Mouse (Mus musculus) midbrain, embryonic 13.5 days (tissue): ENCODE data around the gene Ostm1. TPM values are rescaled to one million over a fixed set of nuclear protein-coding genes. Genes with fewer than 3 reads are reported as not detected.
A peak's percentile ranks its signal among the peaks of the same experiment; 100 is the strongest.

ENCODE experiments used
- ATAC-seq: fragments of 200-750 bp; cut with Nextera tagmentation; 2 replicates; pipeline ENCODE4 v1.8.0; 2017; ENCODE audit warnings: mild to moderate bottlenecking, moderate TSS enrichment, moderate library complexity
- H3K27ac ChIP-seq: fragments of 300-500 bp; sonication (generic); 2 replicates; pipeline ENCODE4 v1.5.1; 2015; ENCODE audit warnings: inconsistent platforms, mild to moderate bottlenecking, moderate library complexity
- H3K27me3 ChIP-seq: fragments of 300-500 bp; sonication (generic); 2 replicates; pipeline ENCODE4 v1.6.1; 2015; ENCODE audit warnings: mild to moderate bottlenecking, inconsistent platforms
- H3K36me3 ChIP-seq: fragments of 300-500 bp; sonication (generic); 2 replicates; pipeline ENCODE4 v1.6.1; 2015; ENCODE audit warnings: mild to moderate bottlenecking, inconsistent platforms
- H3K4me1 ChIP-seq: fragments of 300-500 bp; sonication (generic); replicated peaks from 2 replicates; pipeline ENCODE4 v1.6.1; 2015; ENCODE audit warnings: inconsistent platforms
- H3K4me2 ChIP-seq: fragments of 300-500 bp; sonication (generic); replicated peaks from 2 replicates; pipeline ENCODE4 v1.6.1; 2015; ENCODE audit warnings: moderate library complexity, mild to moderate bottlenecking, inconsistent platforms
- H3K4me3 ChIP-seq: fragments of 300-500 bp; sonication (generic); replicated peaks from 2 replicates; pipeline ENCODE4 v1.5.1; 2015; ENCODE audit warnings: mild to moderate bottlenecking, inconsistent platforms
- H3K9ac ChIP-seq: fragments of 300-500 bp; sonication (generic); replicated peaks from 2 replicates; pipeline ENCODE4 v1.6.1; 2015; ENCODE audit warnings: mild to moderate bottlenecking, inconsistent platforms
- H3K9me3 ChIP-seq: fragments of 300-500 bp; sonication (generic); 2 replicates; pipeline ENCODE4 v1.6.1; 2016; ENCODE audit warnings: mild to moderate bottlenecking, inconsistent platforms
- WGBS: fragments of 180-500 bp; shearing (Covaris S2); methylation state at CpG from one replicate; pipeline ENCODE4 v1.1.7; 2015; 5-methylcytosine and 5-hydroxymethylcytosine counted together
- polyA plus RNA-seq: library from polyadenylated mRNA; unstranded; fragments of >200 nt; fragmentation: Nextera tagmentation; extraction: Ambion mirVana; gene quantifications from 2 replicates; pipeline ENCODE4 v1.2.1, GENCODE M21; 2015

Ostm1 gene
- polyA plus RNA-seq, 1 experiment from 2014 or later: 37.4 TPM

GRCm38 (mm10) chr10:42692794-42693193 is 109.2 kb downstream of the Ostm1 start:
- H3K36me3 ChIP-seq: 0 out of 2 replicates have a peak, but pooled peaks cover 5% of the 10 kb centered on the region
- H3K27ac ChIP-seq: no peak overlapping the region
- no peaks in the 10 kb centered on the region; the same call in 1 of the 2 replicates for H3K27me3 ChIP-seq
- ATAC-seq: no peak
- H3K4me2 ChIP-seq: no peak overlapping the region
- no peak overlapping the region for H3K4me3 ChIP-seq
- no peak overlapping the region for H3K9ac ChIP-seq
- H3K9me3 ChIP-seq: no peaks in the 10 kb centered on the region
- peaks cover 12% of the 10 kb centered on the region for H3K4me1 ChIP-seq

- WGBS: 71% methylated on average over 2 of the region's 2 CpGs
- H3K27me3 ChIP-seq: no peaks in the 10 kb centered on the region; the same call in 1 of the 2 replicates
Observed at GRCm38 (mm10) chr10:42693482-42693881, 109.9 kb downstream of the Ostm1 start.

GRCm38 (mm10) chr10:42696361-42696760 is 112.7 kb downstream of the Ostm1 start:
- Histone ChIP-seq H3K9ac (no peak overlapping the region), H3K36me3 (peaks cover 23% of the 10 kb centered on the region), H3K9me3 (no peaks in the 10 kb centered on the region), H3K27ac (no peak overlapping the region), H3K4me2 (no peak overlapping the region), H3K4me3 (no peak overlapping the region), H3K27me3 (no peaks in the 10 kb centered on the region; the same call in 1 of the 2 replicates), H3K4me1 (no peaks in the 10 kb centered on the region)
- ATAC-seq: no peak
- 78% methylated on average over 13 of the region's 13 CpGs for WGBS

More at GRCm38 (mm10) chr10:42693482-42693881, 109.9 kb downstream of the Ostm1 start:
- no peak overlapping the region for H3K27ac ChIP-seq
- H3K4me1 ChIP-seq: peaks cover 12% of the 10 kb centered on the region
- no peak overlapping the region for H3K9ac ChIP-seq
- no peak overlapping the region for H3K4me3 ChIP-seq
- peaks cover 10% of the 10 kb centered on the region for H3K36me3 ChIP-seq
- H3K4me2 ChIP-seq: no peak overlapping the region
- ATAC-seq: no peak
- H3K9me3 ChIP-seq: no peaks in the 10 kb centered on the region

- H3K4me1 ChIP-seq: no peaks in the 10 kb centered on the region
- no peak for ATAC-seq
- H3K4me2 ChIP-seq: no peak overlapping the region
- peaks cover 26% of the 10 kb centered on the region for H3K36me3 ChIP-seq
- 35% methylated on average over 8 of the region's 8 CpGs for WGBS
- no peak overlapping the region for H3K4me3 ChIP-seq
- H3K9me3 ChIP-seq: no peaks in the 10 kb centered on the region
- no peak overlapping the region for H3K9ac ChIP-seq
- no peaks in the 10 kb centered on the region; the same call in 1 of the 2 replicates for H3K27me3 ChIP-seq
- H3K27ac ChIP-seq: no peak overlapping the region
Observed at GRCm38 (mm10) chr10:42697007-42697406, 113.4 kb downstream of the Ostm1 start.

DNA sequence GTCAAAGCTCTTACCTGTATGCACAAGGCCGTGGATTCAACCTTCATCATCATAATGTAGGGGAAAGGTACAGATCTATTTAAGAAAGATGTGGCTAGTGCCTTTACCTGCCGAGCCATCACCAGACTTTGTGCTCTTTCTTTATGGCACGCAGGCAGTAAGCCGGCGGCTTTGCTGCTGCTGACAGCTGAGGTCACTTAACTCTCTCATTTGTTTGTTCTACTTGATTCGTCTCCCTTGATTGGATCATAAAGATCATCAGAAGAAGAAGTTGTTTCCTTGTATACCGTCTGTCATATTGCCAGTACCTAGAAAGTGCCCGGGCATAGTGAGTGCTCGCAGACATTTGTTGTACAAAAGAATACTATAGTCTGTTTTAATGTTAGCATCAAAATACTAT is 114.8 kb downstream of the Ostm1 start:
- H3K4me3 ChIP-seq: no peak overlapping the region
- WGBS: 90% methylated on average over 9 of the region's 9 CpGs
- no peaks in the 10 kb centered on the region; the same call in 1 of the 2 replicates for H3K27me3 ChIP-seq
- H3K4me2 ChIP-seq: no peak overlapping the region
- H3K36me3 ChIP-seq: peaks cover 32% of the 10 kb centered on the region
- no peak for ATAC-seq
- H3K9me3 ChIP-seq: no peaks in the 10 kb centered on the region
- no peak overlapping the region for H3K9ac ChIP-seq
- no peaks in the 10 kb centered on the region for H3K4me1 ChIP-seq
- H3K27ac ChIP-seq: no peak overlapping the region

GRCm38 (mm10) chr10:42698994-42699393 is 115.4 kb downstream of the Ostm1 start:
- H3K27ac ChIP-seq: no peak overlapping the region
- ATAC-seq: no peak
- WGBS: 94% methylated on average over 8 of the region's 8 CpGs
- no peaks in the 10 kb centered on the region for H3K4me1 ChIP-seq
- H3K4me3 ChIP-seq: no peak overlapping the region
- no peaks in the 10 kb centered on the region; the same call in 1 of the 2 replicates for H3K27me3 ChIP-seq
- no peak overlapping the region for H3K4me2 ChIP-seq
- peaks cover 33% of the 10 kb centered on the region for H3K36me3 ChIP-seq
- no peak overlapping the region for H3K9ac ChIP-seq
- H3K9me3 ChIP-seq: no peaks in the 10 kb centered on the region

- Histone ChIP-seq H3K4me2 (no peak overlapping the region), H3K36me3 (peaks cover 41% of the 10 kb centered on the region), H3K27me3 (no peaks in the 10 kb centered on the region), H3K4me1 (no peaks in the 10 kb centered on the region), H3K9ac (no peak overlapping the region), H3K27ac (no peak overlapping the region), H3K4me3 (no peak overlapping the region), H3K9me3 (no peaks in the 10 kb centered on the region)
- ATAC-seq: no peak
- WGBS: 95% methylated on average over 2 of the region's 2 CpGs
Observed at GRCm38 (mm10) chr10:42702111-42702510, 118.5 kb downstream of the Ostm1 start.

DNA sequence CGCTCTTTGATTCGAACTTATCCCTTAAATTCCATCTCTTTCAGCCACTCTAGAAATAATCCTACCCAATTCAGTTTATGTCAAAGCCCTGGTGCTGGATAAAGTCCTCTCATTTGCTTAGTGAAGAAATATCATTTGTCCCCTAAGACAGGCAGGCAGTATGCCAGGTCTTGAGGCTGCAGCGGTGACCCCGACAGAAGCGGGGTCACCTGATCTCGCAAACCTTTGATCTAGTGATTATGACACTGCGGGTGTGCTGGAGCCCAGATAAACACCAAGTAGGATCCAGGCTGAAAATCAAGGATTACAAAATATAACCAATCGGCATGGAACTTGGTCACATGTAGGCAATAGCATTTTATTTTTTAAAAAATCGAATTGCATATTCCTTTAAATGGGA is 131.1 kb downstream of the Ostm1 start:
- H3K4me3 ChIP-seq: no peak overlapping the region
- peaks cover 9% of the 10 kb centered on the region for H3K27me3 ChIP-seq
- no peak overlapping the region for H3K9ac ChIP-seq
- H3K27ac ChIP-seq: no peak overlapping the region
- ATAC-seq: no peak
- H3K9me3 ChIP-seq: no peaks in the 10 kb centered on the region
- H3K4me2 ChIP-seq: no peak overlapping the region
- H3K36me3 ChIP-seq: no peaks in the 10 kb centered on the region
- WGBS: 13% methylated on average over 9 of the region's 9 CpGs
- peaks cover 17% of the 10 kb centered on the region for H3K4me1 ChIP-seq

GRCm38 (mm10) chr10:42715366-42716035 is 131.9 kb downstream of the Ostm1 start:
- 0 out of 2 replicates have a peak overlapping the region, but pooled peaks have one; percentile 28 for H3K9ac ChIP-seq
- WGBS: 15% methylated on average over 19 of the region's 19 CpGs

GRCm38 (mm10) chr10:42722116-42722515 is 138.5 kb downstream of the Ostm1 start:
- no peak for ATAC-seq
- no peak overlapping the region for H3K4me2 ChIP-seq
- no peak overlapping the region for H3K27ac ChIP-seq
- WGBS: 98% methylated on average over 5 of the region's 5 CpGs
- H3K4me1 ChIP-seq: no peaks in the 10 kb centered on the region
- no peaks in the 10 kb centered on the region for H3K9me3 ChIP-seq
- H3K36me3 ChIP-seq: no peaks in the 10 kb centered on the region
- no peak overlapping the region for H3K4me3 ChIP-seq
- H3K27me3 ChIP-seq: no peaks in the 10 kb centered on the region
- H3K9ac ChIP-seq: no peak overlapping the region

More at GRCm38 (mm10) chr10:42715366-42716035, 131.9 kb downstream of the Ostm1 start:
- Histone ChIP-seq H3K4me1 (peaks cover 17% of the 10 kb centered on the region), H3K9me3 (no peaks in the 10 kb centered on the region), H3K27me3 (peaks cover 9% of the 10 kb centered on the region), H3K4me3 (no peak overlapping the region), H3K27ac (no peak overlapping the region), H3K4me2 (peak overlapping the region; percentile 34), H3K36me3 (no peaks in the 10 kb centered on the region)
- no peak for ATAC-seq

GRCm38 (mm10) chr10:42723275-42724232 is 139.9 kb downstream of the Ostm1 start:
- Histone ChIP-seq H3K9me3 (no peaks in the 10 kb centered on the region), H3K4me2 (no peak overlapping the region), H3K27me3 (no peaks in the 10 kb centered on the region), H3K27ac (no peak overlapping the region), H3K9ac (no peak overlapping the region), H3K4me3 (no peak overlapping the region), H3K36me3 (no peaks in the 10 kb centered on the region), H3K4me1 (no peaks in the 10 kb centered on the region)
- WGBS: 73% methylated on average over 13 of the region's 13 CpGs
- no peak for ATAC-seq

- H3K36me3 ChIP-seq: no peaks in the 10 kb centered on the region
- no peak overlapping the region for H3K9ac ChIP-seq
- H3K4me1 ChIP-seq: no peaks in the 10 kb centered on the region
- whole genome bisulfite sequencing: 80% methylated on average over 2 of the region's 2 CpGs
- no peak overlapping the region for H3K4me2 ChIP-seq
- no peak overlapping the region for H3K4me3 ChIP-seq
- no peak for ATAC-seq
- no peaks in the 10 kb centered on the region for H3K9me3 ChIP-seq
- no peak overlapping the region for H3K27ac ChIP-seq
- no peaks in the 10 kb centered on the region for H3K27me3 ChIP-seq
Observed at GRCm38 (mm10) chr10:42729607-42730006, 146.0 kb downstream of the Ostm1 start.
